Mouse (Mus musculus) testis, adult 2 months (tissue): ENCODE results near the gene Mast4. TPM values are rescaled to one million over a fixed set of nuclear protein-coding genes. Genes with fewer than 3 reads are reported as not detected.
A peak's percentile ranks its signal among the peaks of the same experiment; 100 is the strongest.

Experiments
- H3K27ac ChIP-seq: fragments of 200-500 bp; 2 replicates; pipeline ENCODE4 v1.5.1; 2012; ENCODE audit warnings: low read depth, low read length; ENCODE audit not compliant: control insufficient read depth, insufficient read depth
- H3K27me3 ChIP-seq: fragments of 200-500 bp; 2 replicates; pipeline ENCODE4 v1.6.1; 2012; ENCODE audit warnings: mild to moderate bottlenecking, low read length, moderate library complexity; ENCODE audit not compliant: control insufficient read depth, insufficient read depth
- H3K36me3 ChIP-seq: fragments of 200-500 bp; 2 replicates; pipeline ENCODE4 v1.6.1; 2012; ENCODE audit warnings: mild to moderate bottlenecking, low read length; ENCODE audit not compliant: control insufficient read depth, insufficient read depth
- H3K4me1 ChIP-seq: fragments of 200-500 bp; 2 replicates; pipeline ENCODE4 v1.6.1; 2012; ENCODE audit warnings: low read length; ENCODE audit not compliant: control insufficient read depth, insufficient read depth
- H3K4me3 ChIP-seq: fragments of 200-500 bp; 2 replicates; pipeline ENCODE4 v1.5.1; 2012; ENCODE audit warnings: low read depth, mild to moderate bottlenecking, low read length, moderate library complexity, mixed read lengths; ENCODE audit not compliant: control insufficient read depth
- CTCF ChIP-seq: fragments of 200-500 bp; IDR thresholded peaks from 2 replicates; pipeline ENCODE4 v1.5.1; 2012; ENCODE audit warnings: low read depth, mild to moderate bottlenecking, inconsistent platforms, low read length, moderate library complexity; ENCODE audit not compliant: control insufficient read depth, insufficient read depth, insufficient replicate concordance
- POLR2A ChIP-seq: fragments of 200-500 bp; IDR thresholded peaks from 2 replicates; pipeline ENCODE4 v1.6.1; 2012; ENCODE audit warnings: low read depth, mild to moderate bottlenecking, inconsistent platforms, low read length, moderate library complexity; ENCODE audit not compliant: control insufficient read depth
- polyA plus RNA-seq: library from polyadenylated mRNA; depleted of rRNA; stranded (reverse); fragments of >200 nt; gene quantifications from 2 replicates; pipeline ENCODE4 v1.2.3, GENCODE M21; 2012

The Mast4 gene
- polyA plus RNA-seq, 1 experiment = 5.3 TPM

GRCm38 (mm10) chr13:103151171-103151570 is 183.1 kb downstream of the Mast4 start:
- TF ChIP-seq POLR2A = no peak
- TF ChIP-seq CTCF = no peak
- Histone ChIP-seq H3K4me3 (no peak overlapping the region), H3K36me3 (no peaks in the 10 kb centered on the region), H3K27me3 (no peaks in the 10 kb centered on the region), H3K4me1 (no peaks in the 10 kb centered on the region), H3K27ac (no peak overlapping the region)

GRCm38 (mm10) chr13:103150671-103151070 is 183.6 kb downstream of the Mast4 start:
- H3K4me1 ChIP-seq = no peaks in the 10 kb centered on the region
- TF ChIP-seq CTCF (no peak), POLR2A (no peak)
- H3K27me3 ChIP-seq = no peaks in the 10 kb centered on the region
- H3K4me3 ChIP-seq = no peak overlapping the region
- H3K36me3 ChIP-seq = no peaks in the 10 kb centered on the region
- H3K27ac ChIP-seq = no peak overlapping the region

GRCm38 (mm10) chr13:103149415-103149814 is 184.9 kb downstream of the Mast4 start:
- no peaks in the 10 kb centered on the region for H3K4me1 ChIP-seq
- no peaks in the 10 kb centered on the region for H3K36me3 ChIP-seq
- H3K27ac ChIP-seq = no peak overlapping the region
- no peak overlapping the region for H3K4me3 ChIP-seq
- H3K27me3 ChIP-seq = no peaks in the 10 kb centered on the region
- TF ChIP-seq POLR2A = no peak
- no peak for TF ChIP-seq CTCF

GRCm38 (mm10) chr13:103144343-103144742 is 190.0 kb downstream of the Mast4 start:
- Histone ChIP-seq H3K27ac (no peak overlapping the region), H3K4me3 (no peak overlapping the region), H3K27me3 (no peaks in the 10 kb centered on the region), H3K36me3 (no peaks in the 10 kb centered on the region), H3K4me1 (peaks cover 3% of the 10 kb centered on the region)
- TF ChIP-seq POLR2A = no peak
- no peak for TF ChIP-seq CTCF

- no peak for TF ChIP-seq POLR2A
- TF ChIP-seq CTCF = no peak
- peaks cover 3% of the 10 kb centered on the region for H3K4me1 ChIP-seq
- no peaks in the 10 kb centered on the region for H3K36me3 ChIP-seq
- H3K27ac ChIP-seq = no peak overlapping the region
- H3K27me3 ChIP-seq = no peaks in the 10 kb centered on the region
- H3K4me3 ChIP-seq = no peak overlapping the region
Measured at GRCm38 (mm10) chr13:103141304-103141703, 193.0 kb downstream of the Mast4 start.

GRCm38 (mm10) chr13:103140051-103140450 is 194.2 kb downstream of the Mast4 start:
- H3K4me3 ChIP-seq = peak overlapping the region; percentile 74
- H3K36me3 ChIP-seq = no peaks in the 10 kb centered on the region
- H3K27me3 ChIP-seq = no peaks in the 10 kb centered on the region
- peaks cover 3% of the 10 kb centered on the region for H3K4me1 ChIP-seq
- no peak overlapping the region for H3K27ac ChIP-seq
- TF ChIP-seq POLR2A (0 out of 2 replicates have a peak, but pooled peaks have one; percentile 27), CTCF (no peak)

GRCm38 (mm10) chr13:103138298-103138697 is 196.0 kb downstream of the Mast4 start:
- H3K27me3 ChIP-seq = no peaks in the 10 kb centered on the region
- no peak overlapping the region for H3K27ac ChIP-seq
- TF ChIP-seq POLR2A (no peak), CTCF (no peak)
- H3K4me1 ChIP-seq = peaks cover 3% of the 10 kb centered on the region
- no peaks in the 10 kb centered on the region for H3K36me3 ChIP-seq
- no peak overlapping the region for H3K4me3 ChIP-seq
